Mouse (Mus musculus) kidney, adult 2 months (tissue): ENCODE results near the gene Akap2. TPM values are rescaled to one million over a fixed set of nuclear protein-coding genes. Genes with fewer than 3 reads are reported as not detected.
A peak's percentile ranks its signal among the peaks of the same experiment; 100 is the strongest.

Experiments
- DNase-seq: peaks from one replicate; pipeline ENCODE4 v3.0.0; 2021
- H3K27ac ChIP-seq: fragments of 200-500 bp; 2 replicates; pipeline ENCODE4 v1.5.1; 2012; ENCODE audit warnings: low read depth, low read length, control low read depth, inconsistent platforms; ENCODE audit not compliant: insufficient read depth
- H3K27me3 ChIP-seq: fragments of 200-500 bp; replicated peaks from 2 replicates; pipeline ENCODE4 v1.6.1; 2012; ENCODE audit warnings: mild to moderate bottlenecking, moderate library complexity, low read length, inconsistent platforms; ENCODE audit not compliant: control insufficient read depth, insufficient read depth
- H3K36me3 ChIP-seq: fragments of 200-500 bp; 2 replicates; pipeline ENCODE4 v1.6.1; 2012; ENCODE audit warnings: mild to moderate bottlenecking, moderate library complexity, low read length, inconsistent platforms; ENCODE audit not compliant: control insufficient read depth, insufficient read depth
- H3K4me1 ChIP-seq: fragments of 200-500 bp; 2 replicates; pipeline ENCODE4 v1.6.1; 2011; ENCODE audit warnings: low read length; ENCODE audit not compliant: control insufficient read depth, insufficient read depth
- H3K4me3 ChIP-seq: fragments of 200-500 bp; 2 replicates; pipeline ENCODE4 v1.5.1; 2011; ENCODE audit warnings: mild to moderate bottlenecking, low read depth, low read length, control low read depth; ENCODE audit not compliant: insufficient read depth
- CTCF ChIP-seq: fragments of 200-500 bp; conservative IDR thresholded peaks from 2 replicates; pipeline ENCODE4 v1.5.1; 2011; ENCODE audit warnings: low read depth, mild to moderate bottlenecking, control low read depth, low read length, moderate library complexity, mixed read lengths; ENCODE audit not compliant: insufficient read depth, insufficient read length
- POLR2A ChIP-seq: fragments of 200-500 bp; IDR thresholded peaks from one replicate; pipeline ENCODE4 v1.6.1; 2011; ENCODE audit warnings: low read depth, low read length, control low read depth
- WGBS: fragments of 180-500 bp; shearing (Covaris S2); methylation state at CpG from one replicate; pipeline ENCODE4 v1.1.7; 2018; 5-methylcytosine and 5-hydroxymethylcytosine counted together
- polyA plus RNA-seq: library from polyadenylated mRNA; depleted of rRNA; stranded (reverse); fragments of >200 nt; gene quantifications from 2 replicates; pipeline ENCODE4 v1.2.3, GENCODE M21; 2012

The Akap2 gene
- polyA plus RNA-seq, 1 experiment = 126 TPM

- peaks cover 15% of the 10 kb centered on the region; the same call in 1 of the 2 replicates for H3K4me1 ChIP-seq
- H3K36me3 ChIP-seq = no peaks in the 10 kb centered on the region
- peak; percentile 74 for DNase-seq
- WGBS = 84% methylated on average over 9 of the region's 9 CpGs
- no peaks in the 10 kb centered on the region for H3K27me3 ChIP-seq
- no peak overlapping the region for H3K4me3 ChIP-seq
- TF ChIP-seq CTCF (no peak), POLR2A (no peak)
- H3K27ac ChIP-seq = no peak overlapping the region
Measured at GRCm38 (mm10) chr4:57678991-57679457, 38.4 kb upstream of the Akap2 start.

- 82% methylated on average over 12 of the region's 12 CpGs for WGBS
- no peak overlapping the region for H3K4me3 ChIP-seq
- peaks cover 10% of the 10 kb centered on the region; the same call in 1 of the 2 replicates for H3K4me1 ChIP-seq
- no peak for TF ChIP-seq CTCF
- TF ChIP-seq POLR2A = no peak
- H3K27me3 ChIP-seq = no peaks in the 10 kb centered on the region
- H3K36me3 ChIP-seq = no peaks in the 10 kb centered on the region
- no peak overlapping the region for H3K27ac ChIP-seq
- peak; percentile 72 for DNase-seq
Measured at GRCm38 (mm10) chr4:57680186-57680585, 37.3 kb upstream of the Akap2 start.

GRCm38 (mm10) chr4:57681511-57681910 lies 35.9 kb upstream of the Akap2 start:
- no peak overlapping the region for H3K4me3 ChIP-seq
- TF ChIP-seq POLR2A (no peak), CTCF (no peak)
- H3K27me3 ChIP-seq = no peaks in the 10 kb centered on the region
- no peaks in the 10 kb centered on the region for H3K36me3 ChIP-seq
- H3K27ac ChIP-seq = peak overlapping the region; percentile 43; the same call in 1 of the 2 replicates
- 7% methylated on average over 12 of the region's 12 CpGs for WGBS
- peak; percentile 96 for DNase-seq
- H3K4me1 ChIP-seq = peaks cover 6% of the 10 kb centered on the region; the same call in 1 of the 2 replicates

DNA sequence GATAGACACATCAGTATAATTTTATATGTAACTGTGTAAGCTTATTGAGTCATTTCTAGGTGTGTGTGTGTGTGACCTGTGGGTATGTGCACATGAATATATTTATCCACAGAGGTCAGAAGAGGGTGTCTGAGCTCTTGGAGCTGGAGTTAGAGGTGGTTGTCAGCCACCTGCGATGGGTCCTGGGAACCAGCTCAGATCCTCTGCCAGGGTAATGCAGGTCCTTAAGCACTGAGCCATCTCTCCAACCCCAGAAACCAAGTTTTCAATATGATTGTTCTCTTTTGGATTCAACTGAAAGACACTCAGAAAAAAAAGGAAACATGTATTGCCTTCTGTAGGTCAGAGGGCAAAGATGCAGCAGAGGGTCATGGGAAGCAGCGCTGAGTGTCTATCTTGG lies 35.1 kb upstream of the Akap2 start:
- DNase-seq = no peak
- WGBS = 82% methylated on average over 2 of the region's 2 CpGs
- TF ChIP-seq CTCF (no peak), POLR2A (no peak)

GRCm38 (mm10) chr4:57682944-57683343 lies 34.5 kb upstream of the Akap2 start:
- Histone ChIP-seq H3K4me3 (no peak overlapping the region), H3K27me3 (no peaks in the 10 kb centered on the region), H3K4me1 (peaks cover 6% of the 10 kb centered on the region; the same call in 1 of the 2 replicates), H3K36me3 (no peaks in the 10 kb centered on the region), H3K27ac (no peak overlapping the region)
- 95% methylated on average over 11 of the region's 11 CpGs for WGBS
- TF ChIP-seq POLR2A = no peak
- TF ChIP-seq CTCF = no peak
- no peak for DNase-seq

More for the DNA sequence above, 35.1 kb upstream of the Akap2 start:
- Histone ChIP-seq H3K4me3 (no peak overlapping the region), H3K36me3 (no peaks in the 10 kb centered on the region), H3K27ac (no peak overlapping the region), H3K4me1 (peaks cover 6% of the 10 kb centered on the region; the same call in 1 of the 2 replicates), H3K27me3 (no peaks in the 10 kb centered on the region)

- no peak for DNase-seq
- Histone ChIP-seq H3K27ac (no peak overlapping the region), H3K4me3 (no peak overlapping the region), H3K36me3 (no peaks in the 10 kb centered on the region), H3K4me1 (peaks cover 6% of the 10 kb centered on the region; the same call in 1 of the 2 replicates), H3K27me3 (no peaks in the 10 kb centered on the region)
- no peak for TF ChIP-seq CTCF
- TF ChIP-seq POLR2A = no peak
- WGBS = 58% methylated on average over 12 of the region's 12 CpGs
Measured at GRCm38 (mm10) chr4:57684676-57685215, 32.7 kb upstream of the Akap2 start.

GRCm38 (mm10) chr4:57686736-57687135 lies 30.7 kb upstream of the Akap2 start:
- no peak for DNase-seq
- H3K4me1 ChIP-seq = peaks cover 3% of the 10 kb centered on the region; the same call in 1 of the 2 replicates
- TF ChIP-seq CTCF (no peak), POLR2A (no peak)
- H3K4me3 ChIP-seq = no peak overlapping the region
- no peaks in the 10 kb centered on the region for H3K27me3 ChIP-seq
- no peaks in the 10 kb centered on the region for H3K36me3 ChIP-seq
- 79% methylated on average over 3 of the region's 3 CpGs for WGBS
- no peak overlapping the region for H3K27ac ChIP-seq
